Mouse (Mus musculus): ENCODE results near the gene Tsnaxip1.

The Tsnaxip1 gene

DNA sequence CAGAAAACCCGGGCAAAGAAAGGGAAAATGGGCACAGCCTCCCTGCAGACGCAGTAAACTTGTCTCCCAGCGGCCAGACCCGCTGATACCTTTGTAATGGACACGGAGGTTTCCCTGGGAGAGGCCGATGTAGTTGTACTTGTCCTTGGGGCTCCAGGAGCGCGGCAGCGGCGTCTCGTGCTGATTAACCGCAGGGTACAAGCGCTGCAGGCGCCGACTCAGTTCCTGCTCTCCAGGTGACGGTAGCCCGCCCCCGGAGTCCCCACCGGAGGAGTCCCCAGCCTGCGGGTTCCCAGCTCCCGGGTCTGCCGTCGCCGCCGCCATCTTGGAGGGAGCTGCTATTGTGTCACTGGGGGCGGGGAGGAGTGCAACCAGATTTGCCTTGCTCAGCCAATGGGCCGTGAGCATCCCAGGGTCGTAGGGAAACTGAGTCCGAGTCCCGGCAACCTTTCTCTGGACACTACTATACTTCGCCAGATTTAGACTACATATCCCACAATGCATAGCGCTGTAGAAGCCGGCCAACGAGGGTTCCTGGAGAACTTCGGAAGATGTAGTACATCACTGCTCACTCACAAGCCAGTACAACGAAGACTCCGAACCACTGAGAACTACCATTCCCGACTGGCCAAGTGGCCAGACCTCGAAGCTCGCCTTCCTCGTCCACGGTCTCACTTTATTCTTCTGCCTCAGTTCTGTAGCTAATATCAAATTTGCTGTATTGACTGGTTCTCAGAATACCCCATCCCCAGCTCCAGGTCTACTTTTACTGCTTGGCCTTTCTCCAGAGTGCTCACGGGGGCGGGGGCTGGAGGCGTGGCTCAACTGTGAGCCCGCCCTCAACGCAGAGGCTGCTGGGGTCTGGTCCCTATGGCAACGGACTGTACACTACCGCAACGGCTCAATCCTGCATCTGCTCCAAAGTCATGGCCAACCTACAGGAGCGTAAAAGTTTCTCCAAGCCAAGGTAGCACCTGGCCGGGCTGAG lies at the start of gene Tsnaxip1, which contains the start of gene Ranbp10:
Tsnaxip1 (plus strand) TSS at position 871 of the 988 bp plus-strand sequence.
Ranbp10 (minus strand) TSS at position 490 of the 988 bp plus-strand sequence.
- DNase-seq (ENCODE audit: low spot score in 2 of 2): peak; percentile 98

DNA sequence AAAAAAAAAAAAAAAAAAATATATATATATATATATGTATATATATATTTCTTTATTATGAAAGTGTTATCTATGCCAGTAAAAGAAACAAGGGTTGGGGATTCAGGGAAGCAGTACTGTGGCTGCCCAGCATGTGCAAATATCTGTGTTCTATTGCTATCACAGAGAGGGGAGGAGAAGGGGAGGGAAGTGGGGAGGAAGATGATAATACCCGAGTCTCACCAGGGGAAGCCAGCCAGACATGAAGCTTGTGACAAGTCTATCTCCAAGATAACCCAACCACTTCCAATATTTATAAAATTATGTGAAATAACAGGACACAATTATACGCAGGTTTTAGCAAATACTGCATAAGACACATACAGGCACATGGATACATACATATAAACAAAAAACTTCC lies 49.7 kb upstream of the Tsnaxip1 start:
- DNase-seq (ENCODE audit: low spot score in 2 of 2): no peak

DNA sequence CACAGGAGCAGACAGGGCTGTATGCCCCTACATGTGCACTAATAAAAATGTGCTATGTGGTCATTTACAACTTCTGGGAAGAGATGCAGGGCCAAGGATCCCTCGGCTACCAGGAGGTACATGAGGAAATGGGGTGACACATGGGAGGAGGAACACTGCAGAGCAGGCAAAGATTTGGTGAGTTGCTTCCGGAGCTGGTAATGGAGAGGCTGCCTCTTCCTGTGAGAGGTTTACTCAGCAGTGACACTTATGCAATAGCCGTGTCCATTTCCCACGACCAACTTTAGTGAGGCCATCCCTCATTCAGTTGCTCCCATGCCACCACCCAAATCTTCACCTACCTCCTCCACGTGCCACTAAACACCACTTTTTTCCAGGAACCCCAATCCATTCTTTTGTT lies 47.2 kb upstream of the Tsnaxip1 start:
- DNase-seq (ENCODE audit: low spot score in 2 of 2): no peak

DNA sequence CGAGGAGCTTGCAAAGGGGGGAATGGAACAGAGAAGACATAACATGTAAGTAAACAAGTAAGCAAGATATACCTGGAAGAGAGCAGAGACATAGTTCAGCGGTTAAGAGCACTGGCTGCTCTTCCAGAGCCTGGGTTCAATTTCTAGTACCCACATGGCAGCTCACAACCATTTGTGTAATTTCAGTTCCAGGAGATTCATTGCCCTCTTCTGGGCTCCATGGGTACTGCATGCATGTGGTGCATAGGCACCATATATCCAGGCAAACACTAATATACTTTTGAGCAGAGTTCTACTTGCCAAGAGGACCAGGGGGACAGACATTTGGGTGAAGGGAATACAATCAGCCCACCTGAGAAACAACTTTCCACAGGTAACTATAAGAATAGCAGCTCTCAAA lies 39.3 kb upstream of the Tsnaxip1 start:
- no peak for DNase-seq (ENCODE audit: low spot score in 2 of 2)

DNA sequence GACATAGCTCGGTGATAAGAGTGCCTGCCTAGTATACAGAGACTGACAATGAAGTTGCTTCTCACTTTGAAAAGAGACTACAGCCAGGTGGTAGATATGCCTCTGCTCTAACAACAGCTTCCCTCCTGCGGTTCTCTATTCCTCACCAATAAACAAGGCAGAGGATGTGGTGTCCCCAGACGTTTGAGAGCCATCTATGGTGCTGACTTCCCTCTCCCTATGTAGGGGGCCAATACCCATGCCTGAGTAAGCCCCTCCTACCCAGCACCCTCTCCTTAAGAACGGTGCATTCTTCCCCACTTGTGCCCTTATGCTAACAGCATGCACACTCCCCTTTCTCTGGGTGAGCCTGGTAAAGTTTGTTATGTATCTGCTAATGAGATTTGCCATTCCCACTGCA lies 38.6 kb upstream of the Tsnaxip1 start:
- DNase-seq (ENCODE audit: low spot score in 2 of 2): no peak

DNA sequence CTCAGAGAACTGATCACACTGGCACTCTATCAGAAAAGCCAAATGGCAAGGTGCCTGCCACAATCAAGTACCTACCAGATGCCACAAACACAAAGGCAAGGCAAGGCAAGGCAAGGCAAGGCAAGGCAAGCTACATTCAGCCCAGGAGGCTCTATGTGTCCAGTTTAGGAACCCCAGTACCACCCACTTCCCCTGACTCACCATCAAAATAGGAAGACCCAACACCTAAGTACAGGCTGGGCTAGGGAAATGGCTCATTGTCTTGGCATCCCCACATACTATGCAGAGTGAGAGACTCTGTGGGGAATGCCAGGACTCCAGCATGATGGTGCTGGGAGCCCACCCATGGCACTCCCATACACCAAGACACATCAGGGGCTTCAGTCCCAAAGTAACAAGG lies 37.9 kb upstream of the Tsnaxip1 start:
- no peak for DNase-seq (ENCODE audit: low spot score in 2 of 2)

DNA sequence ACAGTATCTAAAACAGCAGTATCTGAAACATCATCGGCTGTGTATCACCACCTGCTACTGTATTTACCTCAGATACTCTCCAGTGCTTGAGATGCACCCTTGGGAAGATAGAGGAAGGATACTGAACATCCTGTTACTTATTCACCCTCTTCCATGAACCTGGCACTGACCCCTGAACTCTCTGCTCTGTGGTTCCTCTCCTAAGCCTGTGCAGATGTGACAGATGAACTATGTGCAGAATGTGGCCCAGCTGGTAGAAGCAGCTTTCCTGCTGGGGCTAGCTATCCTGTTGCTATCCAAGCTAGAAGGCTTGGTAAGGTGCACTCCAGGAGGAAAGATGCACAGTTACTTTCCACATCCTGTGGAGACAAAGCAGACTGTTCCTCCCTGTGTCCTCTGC lies 34.2 kb upstream of the Tsnaxip1 start:
- DNase-seq (ENCODE audit: low spot score in 2 of 2): no peak

DNA sequence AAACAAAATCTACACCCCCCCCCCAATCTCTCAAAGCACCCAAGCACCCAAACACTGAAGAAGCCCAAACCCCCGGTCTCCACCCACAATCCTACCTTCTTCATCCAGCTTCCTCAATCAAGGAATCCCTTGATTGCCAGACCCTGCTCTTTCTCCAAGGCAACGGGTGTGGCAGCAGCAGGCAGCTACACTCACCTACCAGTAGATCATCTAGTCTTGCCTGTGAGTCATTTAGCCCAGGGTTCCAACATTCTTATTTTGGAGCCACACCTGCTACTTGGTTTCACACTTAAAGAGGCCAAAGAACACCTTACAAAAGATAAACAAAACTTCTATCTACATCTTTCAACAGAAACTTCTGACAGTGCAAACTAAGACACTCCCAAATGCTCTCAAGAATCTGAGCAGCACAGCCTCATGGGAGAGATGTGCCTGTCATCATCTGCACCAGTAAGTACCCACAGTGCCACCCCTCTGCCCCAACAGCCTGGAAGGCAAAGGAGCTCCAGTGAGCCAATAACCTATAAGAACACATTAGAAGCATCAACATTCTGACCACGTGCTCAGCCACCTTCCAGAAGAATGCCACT lies 33.4 kb upstream of the Tsnaxip1 start:
- DNase-seq (ENCODE audit: low spot score in 2 of 2): no peak

DNA sequence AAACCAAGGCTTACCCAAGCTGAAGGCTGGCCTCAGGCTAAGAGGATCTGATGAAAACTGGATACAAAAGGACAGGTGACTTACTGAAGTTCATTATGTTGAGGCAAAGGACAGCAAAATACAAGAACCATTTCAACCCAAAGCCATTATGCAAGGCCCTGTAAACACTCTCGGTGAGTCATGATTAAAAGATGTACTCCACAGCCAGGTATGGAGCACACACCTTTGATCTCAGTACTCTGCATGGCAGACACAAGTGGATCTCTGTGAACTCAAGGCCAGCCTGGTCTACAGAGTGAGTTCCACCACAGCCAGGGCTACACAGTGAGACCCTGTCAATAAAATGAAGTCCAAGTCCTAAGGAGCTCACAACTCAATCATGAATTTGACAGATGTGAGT lies 31.7 kb upstream of the Tsnaxip1 start:
- no peak for DNase-seq (ENCODE audit: low spot score in 2 of 2)

DNA sequence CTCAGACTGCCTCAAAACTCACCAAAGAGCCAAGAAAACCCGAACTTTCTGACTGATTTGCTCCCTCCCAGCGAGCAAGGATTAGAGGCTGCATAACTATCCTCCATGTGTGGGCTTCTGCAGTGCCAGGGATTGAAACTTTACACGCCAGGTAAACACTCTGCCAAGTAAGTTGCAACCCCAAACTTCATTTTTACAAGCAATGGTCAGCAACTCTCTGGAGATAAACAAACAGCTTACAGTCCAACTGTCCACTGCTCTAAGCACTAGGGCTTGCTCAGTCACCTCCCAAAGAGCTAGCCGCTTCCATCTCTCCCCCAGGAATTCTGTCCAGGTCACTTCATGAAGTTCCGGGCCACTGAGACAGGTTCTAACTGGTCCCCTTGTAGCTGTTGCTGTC lies 29.1 kb upstream of the Tsnaxip1 start:
- DNase-seq (ENCODE audit: low spot score in 2 of 2): no peak

DNA sequence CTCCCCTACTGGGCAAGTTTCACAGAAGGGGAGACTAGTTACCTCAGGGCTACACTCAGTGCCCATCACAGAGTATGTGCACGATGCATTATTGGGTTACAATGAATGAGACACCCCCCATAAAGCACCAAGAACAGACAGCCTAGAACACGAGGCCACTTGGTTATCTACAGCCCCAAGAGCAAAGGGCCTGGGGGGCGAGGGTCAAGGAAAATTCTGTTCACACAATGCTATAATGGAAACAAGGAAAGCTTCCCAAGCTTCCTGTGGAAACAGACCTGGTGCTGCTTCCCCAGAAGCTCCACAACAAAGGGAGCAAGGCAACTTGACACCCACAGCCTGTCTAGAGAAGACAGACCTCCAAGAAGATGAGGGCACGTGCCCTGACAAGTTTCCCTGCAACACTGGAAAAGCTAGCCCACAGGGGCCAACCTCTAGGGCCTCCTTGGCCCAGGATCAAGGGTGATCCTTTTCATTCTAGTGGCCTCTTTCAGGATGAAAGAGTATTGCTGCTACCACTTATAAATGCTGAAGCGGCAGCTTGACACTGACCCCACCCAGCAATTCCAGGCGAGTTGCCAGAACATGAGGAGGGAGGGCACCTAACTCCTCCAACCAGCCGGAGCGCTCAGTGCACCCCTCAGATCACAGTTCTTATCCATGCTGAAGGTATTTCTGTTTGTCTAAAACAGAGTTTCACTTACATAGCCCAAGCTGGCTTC lies 28.3 kb upstream of the Tsnaxip1 start:
- DNase-seq (ENCODE audit: low spot score in 2 of 2): peak in 1 of 2 experiments; percentile 30

DNA sequence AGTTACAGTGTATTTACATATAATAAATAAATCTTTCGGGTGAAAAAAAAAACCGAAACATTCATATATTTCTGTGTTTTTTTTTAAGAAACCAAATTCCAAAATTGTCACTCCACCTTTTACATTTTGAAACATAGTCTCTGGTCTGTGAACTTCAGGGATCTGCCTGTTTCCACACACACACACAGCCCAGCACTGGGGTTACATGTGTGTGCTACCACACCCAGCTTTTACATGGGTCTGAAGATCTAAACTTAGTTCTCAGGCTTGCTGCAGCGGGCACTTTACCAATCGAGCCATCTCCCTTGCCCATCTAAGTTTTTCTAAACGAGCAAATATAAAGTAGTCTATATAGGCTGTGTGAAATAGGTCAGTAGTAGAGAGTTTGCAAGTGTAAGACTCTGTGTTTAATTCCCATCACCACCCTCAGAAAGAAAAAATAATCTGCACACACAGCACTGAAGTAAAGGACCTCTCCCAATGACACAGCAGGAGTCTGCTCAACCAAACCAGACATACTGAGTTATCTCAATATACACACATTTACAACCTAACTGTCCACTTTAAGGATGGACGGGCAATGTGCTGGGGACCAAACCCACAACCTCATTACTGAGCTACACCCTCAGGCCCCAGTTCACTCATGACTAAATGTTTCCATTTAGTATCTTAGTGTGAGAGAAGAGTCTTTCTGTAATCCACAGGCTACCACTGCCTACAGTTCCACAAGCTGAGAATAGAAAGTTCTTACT lies 26.2 kb upstream of the Tsnaxip1 start:
- no peak for DNase-seq (ENCODE audit: low spot score in 2 of 2)

DNA sequence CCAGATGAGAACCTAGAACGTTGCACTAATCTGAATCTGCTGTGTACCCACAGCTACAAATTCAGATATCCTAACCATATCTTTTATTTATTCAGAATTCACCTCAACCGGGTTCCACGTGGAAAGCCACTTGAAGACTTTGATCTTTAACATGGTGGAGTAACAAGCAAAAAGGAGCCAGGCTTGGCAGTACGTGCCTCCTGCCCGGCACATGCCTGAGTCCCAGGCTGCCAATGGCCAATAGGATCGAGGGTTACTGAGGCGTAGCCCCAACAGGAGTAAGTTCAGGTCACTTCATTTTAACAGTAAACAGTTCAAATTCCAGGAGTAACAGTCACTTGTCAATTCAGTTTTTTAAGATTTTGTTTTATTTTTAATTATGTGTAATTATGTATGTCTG lies 22.7 kb upstream of the Tsnaxip1 start:
- DNase-seq (ENCODE audit: low spot score in 2 of 2): no peak

DNA sequence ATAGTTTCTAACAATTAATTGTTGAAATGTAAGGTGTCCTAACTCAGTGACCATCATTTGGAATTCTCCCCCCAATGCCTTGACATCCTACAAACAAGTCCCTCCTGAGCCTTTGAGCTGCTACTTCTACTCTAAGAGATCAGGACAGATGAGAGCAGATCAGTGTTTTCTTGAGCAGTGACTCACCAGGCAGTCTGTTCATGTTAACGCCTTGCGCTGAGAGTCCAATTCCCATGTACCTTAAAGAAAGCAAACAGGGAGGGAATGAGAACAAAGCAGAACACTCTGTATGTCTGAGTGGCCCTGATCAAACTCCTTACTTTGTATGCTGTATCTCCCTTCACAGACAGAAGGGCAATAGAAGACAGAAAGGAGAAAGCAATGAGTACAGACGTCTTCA lies 22.2 kb upstream of the Tsnaxip1 start:
- DNase-seq (ENCODE audit: low spot score in 2 of 2): no peak

DNA sequence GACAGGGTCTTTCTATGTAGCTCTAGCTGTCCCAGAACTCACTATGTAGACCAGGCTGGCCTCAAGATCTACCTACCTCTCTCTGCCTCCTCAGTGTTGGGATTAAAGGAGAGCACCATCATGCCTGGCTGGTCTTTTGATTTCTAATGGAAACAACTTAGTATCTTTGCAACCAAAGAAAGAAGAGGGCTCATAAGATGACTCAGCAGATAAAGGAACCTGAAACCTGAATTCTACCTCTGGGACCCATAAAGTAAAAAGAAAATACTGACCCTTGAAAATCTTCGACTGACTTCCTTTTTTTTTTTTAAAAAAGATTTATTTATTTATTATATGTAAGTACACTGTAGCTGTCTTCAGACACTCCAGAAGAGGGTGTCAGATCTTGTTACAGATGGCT lies 21.6 kb upstream of the Tsnaxip1 start:
- DNase-seq (ENCODE audit: low spot score in 2 of 2): no peak

DNA sequence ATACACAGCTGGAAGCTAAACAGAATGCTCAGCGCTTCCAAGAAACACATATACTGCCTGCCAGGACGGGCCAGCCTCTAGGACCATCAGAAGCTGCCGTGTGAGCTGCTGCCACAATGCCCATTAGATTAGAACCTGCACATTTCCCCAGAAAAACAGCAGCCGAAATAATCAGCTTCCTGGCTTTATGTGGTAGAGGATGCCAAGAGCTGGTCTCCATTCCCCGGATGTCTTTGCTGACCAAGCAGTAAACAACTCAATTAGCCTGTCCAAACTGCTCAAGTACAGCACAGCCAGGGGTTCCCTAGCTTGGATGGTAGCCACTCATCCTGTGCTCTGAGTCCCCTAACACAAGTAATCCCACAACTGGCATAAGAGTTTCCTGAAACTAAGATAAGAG lies 19.8 kb upstream of the Tsnaxip1 start:
- no peak for DNase-seq (ENCODE audit: low spot score in 2 of 2)

DNA sequence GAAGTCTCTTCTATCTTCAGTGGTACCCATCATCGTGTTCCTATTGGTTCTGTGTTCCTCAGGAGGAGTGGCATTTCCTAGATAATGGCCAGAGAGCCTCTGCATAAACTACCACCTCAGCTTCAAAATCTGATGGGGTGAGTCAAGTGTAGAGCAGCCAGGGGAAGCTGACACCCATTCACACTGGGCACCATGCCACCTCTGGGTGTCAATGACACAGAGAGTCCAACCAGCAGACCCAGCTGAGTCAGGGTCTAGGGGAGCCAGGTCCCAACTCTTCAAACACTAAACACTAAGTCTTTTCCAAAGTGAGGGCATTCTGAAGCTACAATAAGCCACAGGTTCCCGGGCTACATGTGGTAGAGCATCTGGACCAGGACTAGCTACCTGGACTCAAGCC lies 19.1 kb upstream of the Tsnaxip1 start:
- no peak for DNase-seq (ENCODE audit: low spot score in 2 of 2)

DNA sequence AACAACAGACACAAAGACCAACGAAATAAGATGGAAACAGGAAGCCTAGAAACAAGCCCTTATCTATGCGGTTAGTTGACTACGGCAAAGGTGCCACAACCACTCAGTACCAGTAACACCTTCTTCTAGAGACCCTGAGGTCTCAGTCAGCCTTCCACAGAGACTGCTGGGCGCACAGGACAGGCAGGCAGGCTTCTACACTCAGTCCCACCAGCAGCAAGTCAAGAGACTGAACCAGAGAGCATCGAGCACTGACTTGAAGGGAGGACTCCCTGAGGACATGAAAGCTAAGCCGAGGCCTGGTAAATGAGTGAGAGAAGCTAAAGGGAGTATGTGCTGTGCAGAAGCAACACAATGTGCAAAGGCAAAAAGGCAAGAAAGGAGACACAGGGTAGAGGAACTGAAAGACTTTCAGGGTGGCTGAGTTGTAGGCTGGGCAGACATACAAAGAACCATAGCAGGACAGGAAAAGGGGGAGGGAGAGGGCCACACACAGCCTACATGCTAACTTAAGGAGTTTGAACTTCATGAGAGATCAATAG lies 17.2 kb upstream of the Tsnaxip1 start:
- DNase-seq (ENCODE audit: low spot score in 2 of 2): no peak

DNA sequence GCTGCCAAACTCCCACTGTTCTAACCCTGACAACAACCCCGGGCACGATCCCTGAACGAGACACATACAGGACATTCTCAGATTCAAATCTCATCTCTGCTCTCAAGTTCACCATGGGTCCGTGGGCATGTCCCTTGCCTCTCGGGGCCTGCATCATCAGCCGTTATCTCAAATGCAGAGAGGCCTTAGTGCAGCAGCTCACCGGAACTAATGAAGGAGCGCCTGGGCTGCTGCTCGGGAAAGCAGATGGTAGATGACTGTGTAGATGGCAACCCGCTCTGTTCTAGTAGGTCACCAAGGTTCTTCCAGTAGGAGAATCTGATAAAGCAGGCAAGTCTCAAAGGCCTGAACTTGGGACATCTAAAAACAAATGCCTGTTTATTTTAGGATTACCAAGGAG lies 16.5 kb upstream of the Tsnaxip1 start:
- no peak for DNase-seq (ENCODE audit: low spot score in 2 of 2)

DNA sequence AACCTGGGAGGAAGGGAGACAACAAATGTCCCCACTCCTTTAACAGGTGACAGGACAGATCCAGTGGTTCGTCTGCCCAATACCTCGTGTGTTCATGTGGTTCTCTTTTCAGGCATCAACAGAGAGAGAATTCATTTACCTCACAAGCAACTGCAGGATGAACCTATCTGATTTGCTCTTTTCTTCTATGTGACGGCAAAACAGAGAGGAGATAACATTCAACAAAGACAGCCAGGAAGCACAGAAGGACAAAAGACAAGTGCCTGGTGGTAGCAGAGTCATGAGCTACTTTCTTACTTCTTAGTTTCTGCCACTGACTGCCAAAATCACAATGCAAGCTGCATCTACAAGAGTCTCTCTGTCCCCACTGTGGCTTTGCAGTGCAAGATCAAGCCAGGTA lies 16.0 kb upstream of the Tsnaxip1 start:
- DNase-seq (ENCODE audit: low spot score in 2 of 2): no peak

DNA sequence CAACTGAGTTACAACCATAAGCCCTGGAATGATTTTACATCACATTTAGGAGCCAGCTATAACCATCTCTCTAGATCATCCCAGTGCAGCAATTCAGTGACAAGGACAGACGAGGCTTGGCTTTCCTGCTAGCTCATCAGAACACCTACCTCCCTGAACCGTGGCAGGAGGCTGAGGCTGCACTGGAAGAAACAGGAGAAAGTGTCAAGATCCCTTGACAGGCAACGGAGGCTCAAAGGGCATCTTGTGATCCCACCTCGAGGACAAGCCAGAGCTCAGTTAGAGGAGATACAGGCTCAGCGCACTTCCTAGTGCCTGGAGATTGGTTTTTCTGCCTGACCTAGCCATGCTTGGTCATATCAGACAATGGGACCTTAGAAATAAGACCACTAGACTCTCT lies 15.0 kb upstream of the Tsnaxip1 start:
- no peak for DNase-seq (ENCODE audit: low spot score in 2 of 2)

DNA sequence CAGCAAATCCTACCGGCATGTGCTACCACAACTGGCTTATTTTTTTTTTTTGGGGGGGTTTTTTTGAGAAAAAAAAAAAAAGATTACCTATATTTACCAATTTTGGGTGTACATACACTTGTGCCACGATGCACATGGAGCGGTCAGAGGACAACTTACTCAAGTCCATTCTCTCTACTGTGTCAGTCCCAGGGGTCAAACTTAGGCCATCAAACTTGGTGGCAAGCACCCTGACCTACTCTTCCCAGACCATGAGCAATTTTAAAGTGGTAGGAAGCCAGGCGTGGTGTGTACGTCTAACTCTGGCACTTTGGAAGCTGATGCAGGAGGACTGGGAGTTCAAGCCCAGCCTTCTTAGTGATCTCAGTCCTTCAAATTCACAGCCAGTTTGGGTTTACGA lies 14.3 kb upstream of the Tsnaxip1 start:
- no peak for DNase-seq (ENCODE audit: low spot score in 2 of 2)
